Mouse (Mus musculus) ovary, adult 18-20 months (tissue): ENCODE data around the gene Cntn3.

ENCODE experiments used
- DNase-seq: peaks from one replicate; pipeline ENCODE4 v3.0.0; 2022; ENCODE audit warnings: low spot score, mixed read lengths

Gene Cntn3

GRCm38 (mm10) chr6:102478320-102479080, 94.4 kb downstream of the Cntn3 start:
- DNase-seq = no peak

DNA sequence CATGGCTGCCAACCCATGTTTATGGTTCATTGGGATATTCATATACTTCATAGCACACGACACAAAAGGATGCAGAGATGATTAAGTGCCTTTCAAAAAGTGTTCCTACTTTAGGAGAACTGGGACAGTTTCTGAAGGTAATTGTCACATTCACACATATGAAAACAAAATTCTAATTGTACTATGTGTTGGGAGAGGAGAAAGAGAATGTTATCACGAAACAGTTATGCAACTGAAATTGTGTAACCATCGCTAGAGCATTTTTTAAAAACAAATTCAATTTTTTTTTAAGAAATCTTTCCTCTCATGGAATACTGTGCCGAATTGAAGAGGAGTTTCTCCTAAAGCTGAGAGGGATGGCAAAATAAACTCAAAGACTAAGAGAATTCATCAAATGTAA, 134.5 kb downstream of the Cntn3 start:
- DNase-seq = no peak

- no peak for DNase-seq
Measured at GRCm38 (mm10) chr6:102427549-102427948, 145.4 kb downstream of the Cntn3 start.

- no peak for DNase-seq
Measured at GRCm38 (mm10) chr6:102421781-102422180, 151.1 kb downstream of the Cntn3 start.

- no peak for DNase-seq
Measured at GRCm38 (mm10) chr6:102388590-102388989, 184.3 kb downstream of the Cntn3 start.

GRCm38 (mm10) chr6:102372112-102372511, 200.8 kb downstream of the Cntn3 start:
- DNase-seq = no peak

DNA sequence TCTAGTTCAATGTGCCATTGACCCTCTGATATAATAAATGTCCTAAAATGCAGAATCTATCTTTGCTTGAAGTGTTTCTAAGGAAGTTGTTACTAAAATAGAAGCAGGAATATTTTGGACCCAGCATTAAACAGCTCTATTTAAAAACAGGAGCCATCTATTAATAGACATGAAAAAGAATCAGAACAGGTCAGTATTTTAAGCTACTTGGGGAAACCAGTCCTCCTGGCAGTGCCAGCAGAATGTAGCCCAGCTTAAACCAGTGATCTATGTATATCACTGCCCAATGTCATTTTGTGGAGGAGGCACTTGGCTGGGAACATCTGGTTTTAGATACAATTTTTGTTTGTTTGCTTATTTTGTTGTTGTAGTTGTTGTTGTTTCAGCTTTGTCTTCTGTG, 209.0 kb downstream of the Cntn3 start:
- no peak for DNase-seq

GRCm38 (mm10) chr6:102363291-102363832, 209.5 kb downstream of the Cntn3 start:
- no peak for DNase-seq

DNA sequence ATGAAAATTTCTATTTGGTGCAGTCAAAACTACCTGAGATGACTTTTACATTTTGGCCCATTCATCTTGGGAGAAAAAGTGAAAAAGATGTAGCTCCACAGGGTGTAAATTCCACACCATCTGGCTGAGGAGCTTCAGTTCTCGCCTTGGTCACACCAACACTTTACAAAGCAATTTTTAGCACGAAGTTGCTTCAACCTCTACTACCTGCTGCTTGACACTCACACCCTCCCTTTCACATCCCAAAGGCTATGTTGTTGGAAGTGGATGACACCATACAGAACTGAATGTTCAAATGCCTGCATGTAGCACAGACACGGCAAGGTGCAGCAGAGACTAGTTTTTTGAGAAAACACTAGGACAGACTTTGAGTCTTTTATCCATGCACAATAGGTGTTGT, 240.8 kb downstream of the Cntn3 start:
- no peak for DNase-seq

DNA sequence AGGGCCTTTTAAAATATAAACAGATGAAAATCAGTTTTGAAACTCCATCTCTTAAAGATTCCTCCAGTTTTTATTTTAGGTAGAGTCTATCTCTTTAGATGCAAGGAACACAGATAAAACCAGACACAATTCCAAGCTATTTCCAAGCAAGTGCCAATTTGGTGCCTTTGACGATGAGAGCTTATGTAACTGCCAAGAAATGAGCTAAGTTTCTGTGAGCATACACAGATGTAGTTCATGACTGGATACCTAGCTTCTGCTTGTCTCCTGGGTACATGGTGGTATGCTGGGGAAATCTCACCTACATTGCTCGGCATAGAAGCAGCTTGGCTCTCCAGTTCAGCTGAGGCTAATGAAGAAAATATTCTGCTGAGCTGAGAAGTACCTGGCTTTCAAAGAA, 246.2 kb downstream of the Cntn3 start:
- no peak for DNase-seq

DNA sequence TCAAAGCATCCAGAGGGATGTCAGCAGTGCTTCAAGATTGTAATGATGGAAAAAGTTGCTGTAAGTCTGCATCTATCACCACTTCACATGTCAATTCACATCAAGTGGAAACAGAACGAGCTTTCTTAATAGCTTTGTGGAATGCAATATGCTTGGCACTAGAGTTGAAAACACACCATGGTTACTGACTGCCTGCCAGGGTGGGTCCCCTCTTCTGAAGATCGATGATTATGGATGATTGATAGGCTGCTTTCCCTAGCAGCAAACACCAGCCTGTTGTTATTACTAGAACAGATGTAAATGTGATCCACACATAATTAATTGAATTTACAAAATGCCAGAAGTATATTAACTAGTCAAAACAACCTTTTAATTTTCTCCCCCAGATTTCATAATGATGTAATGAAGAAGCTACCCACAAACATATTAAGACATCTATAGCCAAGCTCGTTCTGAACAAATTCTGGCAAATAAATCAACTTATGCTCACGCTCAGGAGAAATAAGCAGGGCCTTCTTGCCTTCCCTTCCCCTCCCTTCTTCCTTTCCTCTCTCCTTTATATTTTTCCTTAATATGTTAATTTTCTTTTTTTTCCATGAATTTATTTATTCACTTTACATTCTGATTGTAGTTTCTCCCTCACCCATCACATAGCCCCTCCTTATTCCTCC, 250.2 kb downstream of the Cntn3 start:
- no peak for DNase-seq

DNA sequence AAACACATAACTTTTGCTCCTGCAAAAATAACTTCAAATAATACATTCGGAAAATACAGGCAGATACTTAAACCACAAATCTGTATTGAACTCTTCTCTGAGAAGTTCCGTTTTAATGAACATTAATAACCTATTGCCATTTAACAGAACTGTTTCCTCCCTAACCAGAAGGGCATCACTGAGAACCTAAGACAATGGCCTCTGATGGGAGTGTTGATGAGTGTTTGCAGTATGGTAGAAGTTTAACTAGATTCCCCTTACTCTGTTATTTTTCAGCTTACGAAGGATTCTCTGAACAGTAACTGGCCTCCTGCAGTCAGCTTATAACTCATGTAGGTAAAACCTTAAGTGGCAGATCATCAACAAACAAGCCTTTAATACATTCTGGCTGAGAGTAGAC, 253.1 kb downstream of the Cntn3 start:
- no peak for DNase-seq

DNA sequence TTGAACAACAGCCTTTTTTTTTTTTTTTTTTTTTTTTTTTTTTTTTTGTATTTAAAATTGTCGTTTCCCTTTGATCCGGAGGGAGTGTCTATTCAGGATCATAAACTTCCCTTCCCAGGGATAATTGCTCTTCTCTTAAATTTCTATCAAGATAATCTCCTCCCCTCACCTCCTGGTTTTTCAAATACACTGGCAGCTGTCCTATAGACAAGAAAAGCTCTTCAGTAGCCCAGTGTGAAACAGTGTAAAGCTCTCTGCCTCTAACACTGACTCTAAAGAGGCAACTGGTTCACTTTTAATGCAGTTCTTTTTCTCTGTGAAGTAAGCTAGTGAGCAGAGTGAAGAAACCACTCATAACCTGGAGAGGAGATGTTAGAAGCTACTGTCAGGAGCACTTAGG, 290.0 kb downstream of the Cntn3 start:
- DNase-seq = no peak

DNA sequence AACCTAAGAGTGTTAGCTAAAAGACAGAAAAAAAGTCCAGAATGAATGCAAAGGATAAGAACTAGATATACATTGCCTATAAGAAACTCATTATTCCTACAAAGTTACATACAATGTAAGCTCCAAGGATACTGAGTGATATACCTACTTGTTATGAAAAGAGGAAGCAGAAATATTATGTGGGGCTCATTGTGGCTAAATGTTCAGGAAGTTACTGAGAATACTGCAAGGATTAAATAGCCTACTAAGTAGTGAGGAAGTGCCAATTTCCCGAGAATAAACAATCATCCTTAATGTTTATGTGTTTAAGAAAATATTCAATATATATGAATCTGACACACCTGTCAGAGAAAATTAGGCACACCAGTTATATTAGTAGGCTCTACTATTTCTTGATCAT, 341.9 kb downstream of the Cntn3 start:
- DNase-seq = no peak

DNA sequence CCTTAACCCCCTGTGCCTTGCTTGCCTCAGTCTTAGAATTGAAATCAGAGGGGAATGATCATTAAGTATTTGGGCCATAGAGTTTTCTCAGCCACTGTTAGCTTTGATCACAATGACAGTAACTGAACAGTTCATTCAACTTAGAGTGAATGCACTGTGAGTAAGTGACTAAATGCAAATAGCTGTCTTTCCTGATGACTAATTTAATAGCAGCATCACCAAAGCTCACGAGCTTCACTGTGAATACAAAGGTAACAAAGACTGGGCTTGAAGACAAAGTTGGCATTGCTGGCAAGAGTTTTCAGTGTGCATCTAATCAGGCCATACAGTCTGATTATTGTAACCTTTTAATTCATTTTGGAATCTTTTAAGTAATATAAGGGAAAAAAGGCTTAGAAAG, 386.6 kb downstream of the Cntn3 start:
- DNase-seq = no peak

GRCm38 (mm10) chr6:102170913-102171312, 402.0 kb downstream of the Cntn3 start:
- no peak for DNase-seq

DNA sequence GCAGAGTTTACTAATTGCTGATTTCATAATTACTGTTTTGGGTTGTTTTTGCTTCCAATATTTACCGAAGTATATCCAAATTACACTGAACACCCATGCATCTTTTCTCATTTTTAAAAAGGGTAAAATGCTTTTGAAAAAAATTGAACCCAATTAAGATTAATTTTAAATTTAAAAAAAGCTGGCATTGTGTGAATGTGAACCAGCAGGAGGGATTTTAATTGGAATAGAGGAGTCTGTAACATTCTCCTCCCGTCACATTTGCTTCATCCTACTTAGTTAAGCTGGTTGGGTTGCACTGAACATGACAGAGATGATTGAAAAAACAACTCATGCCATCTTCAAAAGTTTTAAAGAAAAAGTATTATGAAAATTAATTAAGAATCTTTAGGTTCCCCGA, 411.7 kb downstream of the Cntn3 start:
- no peak for DNase-seq

GRCm38 (mm10) chr6:102121676-102122075, 451.2 kb downstream of the Cntn3 start:
- DNase-seq = no peak

DNA sequence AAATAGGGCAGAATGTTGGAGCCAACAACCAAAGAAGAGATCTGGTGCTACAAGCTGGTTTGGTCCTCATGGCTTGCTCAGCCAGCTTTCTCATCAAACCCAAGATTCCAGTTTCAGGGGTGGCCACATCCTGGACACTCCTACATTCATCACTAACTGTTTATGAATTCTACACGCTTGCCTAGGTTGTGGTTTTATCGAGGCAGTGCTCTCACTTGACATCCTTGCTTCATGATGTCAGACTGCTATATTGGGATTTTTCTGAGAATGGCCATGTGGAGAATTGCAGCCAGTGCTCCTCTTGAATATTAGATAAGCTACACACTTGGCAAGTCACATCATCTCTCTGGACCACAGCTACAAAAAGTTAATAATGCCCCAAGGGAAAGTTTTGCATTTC, 452.9 kb downstream of the Cntn3 start:
- DNase-seq = no peak

DNA sequence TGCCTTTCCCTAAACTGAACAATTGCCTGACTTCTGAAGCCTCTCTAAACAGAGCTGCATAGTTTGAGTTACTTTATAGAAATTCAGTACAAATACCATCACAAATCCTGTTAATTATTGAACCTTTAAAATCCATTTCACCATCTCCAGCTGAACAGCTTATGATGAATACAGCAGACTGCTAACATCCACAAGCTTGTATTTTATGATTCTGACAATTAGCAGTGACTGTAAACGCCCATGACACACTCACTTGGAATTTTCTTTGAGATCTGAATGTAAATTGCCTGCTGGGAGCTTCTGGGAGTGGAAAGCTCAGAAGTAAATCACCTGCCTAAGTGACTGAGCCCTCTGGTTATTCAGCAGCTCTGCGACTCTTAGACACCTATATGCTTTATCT, 459.3 kb downstream of the Cntn3 start:
- no peak for DNase-seq
